Comparison of ENCODE assay signal across 16 mouse cellular contexts in genomic region chr19:41586752-41587151, GRCm38 (mm10).
"Had no signal": no experiment of that assay in that cellular context is flagged by ENCODE, and none has a peak within 500 bp of the region (broad histone marks: within the 10 kb centered on the region; RNA-seq: fewer than 3 reads in every experiment).

No protein-coding gene starts in this region.

- H3K27ac ChIP-seq: midbrain, embryonic 10.5 days; midbrain, embryonic 12.5 days; midbrain, embryonic 15.5 days; neural tube, embryonic 13.5 days; neural tube, embryonic 15.5 days had no signal

- DNase-seq: lung, adult 18-20 months; lung, embryonic 14.5 days; lung, postnatal 10 days; lung, postnatal 4 days; right cerebral cortex, adult 18-20 months; right cerebral cortex, postnatal 25 days; right cerebral cortex, postnatal 4 days; spleen, adult 18-20 months; thymus, adult 18-20 months; thymus, postnatal 14 days; thymus, postnatal 36 days had no signal

- H3K4me3 ChIP-seq: midbrain, embryonic 10.5 days; midbrain, embryonic 12.5 days; midbrain, embryonic 15.5 days; neural tube, embryonic 13.5 days; neural tube, embryonic 15.5 days had no signal

- H3K9me3 ChIP-seq: midbrain, embryonic 10.5 days; midbrain, embryonic 12.5 days; midbrain, embryonic 15.5 days; neural tube, embryonic 13.5 days; neural tube, embryonic 15.5 days had no signal

- H3K4me1 ChIP-seq: midbrain, embryonic 12.5 days; midbrain, embryonic 15.5 days had no signal

- H3K27me3 ChIP-seq: midbrain, embryonic 12.5 days; midbrain, embryonic 15.5 days; neural tube, embryonic 13.5 days; neural tube, embryonic 15.5 days had no signal
